Mouse (Mus musculus): Measurements from ENCODE around the gene Fam71e2.

DNA sequence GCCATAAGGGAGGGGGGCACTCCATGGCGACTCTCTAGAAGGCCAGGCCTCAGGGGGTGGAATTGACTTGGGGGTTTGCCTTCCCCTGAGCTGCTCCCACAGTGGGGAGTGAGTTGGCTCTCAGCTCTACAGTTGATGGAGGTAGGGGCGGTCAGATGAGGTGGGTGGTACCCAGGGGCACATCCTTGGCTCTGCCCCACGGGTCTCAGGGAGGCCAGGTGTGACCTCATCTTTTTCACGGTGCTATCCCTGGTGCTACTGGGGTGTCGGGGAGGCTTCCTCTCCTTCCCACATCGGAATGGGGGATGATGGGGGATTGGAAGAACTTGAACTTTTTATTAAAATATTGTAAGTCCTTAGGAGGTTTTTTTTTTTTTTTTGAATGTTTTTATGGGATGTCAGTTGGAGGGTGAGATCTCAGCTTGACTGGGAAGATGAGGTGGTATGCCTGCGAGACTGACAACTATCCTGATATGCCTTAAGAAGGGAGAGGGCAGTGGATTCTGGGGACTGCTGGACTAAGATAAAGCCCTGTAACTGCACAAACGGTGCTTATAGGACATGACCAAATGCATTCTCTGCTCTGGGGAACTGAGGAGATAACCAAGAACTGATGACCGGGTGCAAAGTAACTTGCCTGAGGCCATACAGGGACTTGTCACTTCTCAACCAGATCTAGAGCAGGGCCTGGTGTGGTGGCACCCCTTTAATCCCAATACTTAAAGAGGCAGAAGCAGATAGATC lies 23.8 kb downstream of the Fam71e2 start:
- no peak for TF ChIP-seq POLR2A (IDR thresholded peaks at IDR 0.05; ENCODE audit: borderline replicate concordance, extremely low read depth, low read depth, low read length)
- TF ChIP-seq CTCF (IDR thresholded peaks at IDR 0.05; ENCODE audit: insufficient read depth, low read length): no peak

Measured in lung, adult 2 months (tissue).